Mouse (Mus musculus) right cerebral cortex, adult 2 months (tissue): ENCODE measurements around the gene Stmn1.
"Not testable (repeated sequence)": the region's sequence is repeated elsewhere in the genome, so short reads cannot be mapped to it uniquely, and the experiment has no call there.

Experiments
- DNase-seq, 2 experiments: peaks; one replicate each; pipeline ENCODE4 v3.0.0; 2021 to 2022; ENCODE audit warnings: low spot score in 2 of 2

Stmn1 gene

GRCm38 (mm10) chr4:134484231-134484630, 16.1 kb downstream of the Stmn1 start:
- DNase-seq = no peak

- no peak for DNase-seq
These were observed 17.2 kb downstream of the Stmn1 start for GRCm38 (mm10) chr4:134485151-134485900.

GRCm38 (mm10) chr4:134488211-134488610, 20.1 kb downstream of the Stmn1 start:
- DNase-seq = no peak

- DNase-seq = no peak
These were observed 22.0 kb downstream of the Stmn1 start for GRCm38 (mm10) chr4:134489986-134490665.

- DNase-seq = no peak
These were observed 23.6 kb downstream of the Stmn1 start for GRCm38 (mm10) chr4:134491716-134492115.

- not testable (repeated sequence) for DNase-seq
These were observed 26.0 kb downstream of the Stmn1 start for GRCm38 (mm10) chr4:134494161-134494560.

- DNase-seq = no peak
These were observed 26.8 kb downstream of the Stmn1 start for GRCm38 (mm10) chr4:134494780-134495545.

- no peak for DNase-seq
These were observed 27.4 kb downstream of the Stmn1 start for GRCm38 (mm10) chr4:134495546-134495923.

GRCm38 (mm10) chr4:134496595-134497210, 28.6 kb downstream of the Stmn1 start, which contains the start of gene Paqr7:
Paqr7 (plus strand) TSS chr4:134496697.
- peak; percentile 74 to 85 for DNase-seq

- no peak for DNase-seq
These were observed 29.1 kb downstream of the Stmn1 start for GRCm38 (mm10) chr4:134497223-134497622.

- peak in 1 of 2 experiments; percentile 51 for DNase-seq
These were observed 30.0 kb downstream of the Stmn1 start for GRCm38 (mm10) chr4:134497986-134498731.

- DNase-seq = not testable (repeated sequence)
These were observed 30.9 kb downstream of the Stmn1 start for GRCm38 (mm10) chr4:134498983-134499382.

GRCm38 (mm10) chr4:134501095-134501494, 33.0 kb downstream of the Stmn1 start:
- DNase-seq = no peak

- no peak for DNase-seq
These were observed 35.7 kb downstream of the Stmn1 start for GRCm38 (mm10) chr4:134503686-134504357.

GRCm38 (mm10) chr4:134505303-134505789, 37.2 kb downstream of the Stmn1 start:
- DNase-seq = no peak

GRCm38 (mm10) chr4:134505966-134506594, 38.0 kb downstream of the Stmn1 start:
- DNase-seq = no peak

GRCm38 (mm10) chr4:134506713-134507112, 38.6 kb downstream of the Stmn1 start:
- no peak for DNase-seq

GRCm38 (mm10) chr4:134510396-134510795, 42.3 kb downstream of the Stmn1 start:
- DNase-seq = no peak

- peak; percentile 79 to 81 for DNase-seq
These were observed 42.8 kb downstream of the Stmn1 start, which contains the start of gene Aunip for GRCm38 (mm10) chr4:134510845-134511411. Aunip (plus strand) TSS chr4:134510999.
